Mouse (Mus musculus) embryonic fibroblast, embryonic 13.5 days (primary cell): ENCODE measurements at regions not wholly inside any gene's neighbourhood (a gene's known extent, or its start where the extent isn't known, plus 50 kb on each side); places are given as distances from the start of the nearest gene placed in this dataset.

ENCODE experiments used
- CTCF ChIP-seq: IDR thresholded peaks from 2 replicates; pipeline ENCODE4 v1.5.1; 2011; ENCODE audit warnings: mild to moderate bottlenecking, control low read depth, low read length, moderate library complexity, borderline replicate concordance; ENCODE audit not compliant: insufficient read depth
- POLR2A ChIP-seq: IDR thresholded peaks from 2 replicates; pipeline ENCODE4 v1.6.1; 2011; ENCODE audit warnings: low read depth, mild to moderate bottlenecking, control low read depth, low read length, moderate library complexity

GRCm38 (mm10) chr4:125880028-125880427 is 144.3 kb upstream of the Csf3r start:
- no peak for TF ChIP-seq POLR2A
- no peak for TF ChIP-seq CTCF
